ENCODE assay signal across 22 mouse cellular contexts in genomic region chrX:94486001-94486792, GRCm38 (mm10). TPM values are rescaled to one million over a fixed set of nuclear protein-coding genes. Genes with fewer than 3 reads are reported as not detected.
A peak's percentile ranks its signal among the peaks of the same experiment; 100 is the strongest.
DNase-seq lines count a peak whose midpoint lies in the region; ATAC-seq and TF ChIP-seq lines count a peak whose summit lies in the region.
"Had no signal": no experiment of that assay in that cellular context is flagged by ENCODE, and none has a peak within 500 bp of the region (broad histone marks: within the 10 kb centered on the region; RNA-seq: fewer than 3 reads in every experiment).

No protein-coding gene starts in this region.

- H3K9me3 ChIP-seq in kidney, embryonic 15.5 days (replicated peaks): no peaks in the 10 kb centered on the region
- H3K9me3 ChIP-seq in liver, embryonic 11.5 days (ENCODE audit: control insufficient read depth, low read length): no peaks in the 10 kb centered on the region
- H3K9me3 ChIP-seq: embryonic facial prominence, embryonic 13.5 days; forebrain, embryonic 10.5 days; heart, embryonic 15.5 days; hindbrain, embryonic 12.5 days; midbrain, embryonic 13.5 days; neural tube, embryonic 13.5 days had no signal

- H3K27ac ChIP-seq in kidney, embryonic 15.5 days: no peak overlapping the region
- H3K27ac ChIP-seq in liver, embryonic 11.5 days (ENCODE audit: low read depth, low read length): no peak overlapping the region
- no peak overlapping the region for H3K27ac ChIP-seq in layer of hippocampus, adult 2 months
- H3K27ac ChIP-seq: embryonic facial prominence, embryonic 13.5 days; forebrain, embryonic 10.5 days; heart, embryonic 15.5 days; hindbrain, embryonic 12.5 days; kidney, postnatal 0 days; midbrain, embryonic 13.5 days; neural tube, embryonic 13.5 days had no signal

- TF ChIP-seq CTCF in layer of hippocampus, adult 2 months (conservative IDR thresholded peaks at IDR 0.05): no peak

- H3K4me1 ChIP-seq in kidney, embryonic 15.5 days: no peaks in the 10 kb centered on the region
- no peaks in the 10 kb centered on the region for H3K4me1 ChIP-seq in liver, embryonic 11.5 days (replicated peaks; ENCODE audit: control insufficient read depth, insufficient read depth, low read length)
- H3K4me1 ChIP-seq: embryonic facial prominence, embryonic 13.5 days; forebrain, embryonic 10.5 days; heart, embryonic 15.5 days; hindbrain, embryonic 12.5 days; midbrain, embryonic 13.5 days; neural tube, embryonic 13.5 days had no signal

- H3K4me3 ChIP-seq in kidney, embryonic 15.5 days (replicated peaks): no peak overlapping the region
- no peak overlapping the region for H3K4me3 ChIP-seq in liver, embryonic 11.5 days (ENCODE audit: low read depth, low read length)
- H3K4me3 ChIP-seq in layer of hippocampus, adult 2 months: no peak overlapping the region
- H3K4me3 ChIP-seq: embryonic facial prominence, embryonic 13.5 days; forebrain, embryonic 10.5 days; heart, embryonic 15.5 days; hindbrain, embryonic 12.5 days; midbrain, embryonic 13.5 days; neural tube, embryonic 13.5 days had no signal

- peaks cover 13% of the 10 kb centered on the region for H3K27me3 ChIP-seq in kidney, embryonic 15.5 days
- H3K27me3 ChIP-seq in liver, embryonic 11.5 days (replicated peaks; ENCODE audit: control insufficient read depth, insufficient read depth, low read length): peaks cover 14% of the 10 kb centered on the region

- H3K9ac ChIP-seq in kidney, embryonic 15.5 days: no peak overlapping the region
- H3K9ac ChIP-seq in liver, embryonic 11.5 days (ENCODE audit: low read depth, low read length): no peak overlapping the region
- H3K9ac ChIP-seq: embryonic facial prominence, embryonic 13.5 days; heart, embryonic 15.5 days; hindbrain, embryonic 12.5 days; midbrain, embryonic 13.5 days; neural tube, embryonic 13.5 days had no signal

- 91% methylated on average over 2 of the region's 2 CpGs for WGBS in kidney, embryonic 15.5 days
- 73% methylated on average over 2 of the region's 2 CpGs for WGBS in liver, embryonic 11.5 days

- peak; percentile 62; the same call in 1 of the 2 replicates for ATAC-seq in kidney, embryonic 15.5 days (replicated peaks; ENCODE audit: low FRiP score)
- peak; percentile 97 for ATAC-seq in liver, embryonic 11.5 days (replicated peaks; ENCODE audit: low FRiP score)
- ATAC-seq in megakaryocyte progenitor cell, adult 5-6 weeks (replicated peaks; ENCODE audit: poor library complexity): 0 out of 2 replicates have a peak, but pooled peaks have one; percentile 42
- ATAC-seq: midbrain, embryonic 13.5 days; Patski had no signal

- no peaks in the 10 kb centered on the region for H3K36me3 ChIP-seq in kidney, embryonic 15.5 days
- H3K36me3 ChIP-seq in liver, embryonic 11.5 days (ENCODE audit: control insufficient read depth, insufficient read depth, low read length): no peaks in the 10 kb centered on the region
- H3K36me3 ChIP-seq: embryonic facial prominence, embryonic 13.5 days; forebrain, embryonic 10.5 days; heart, embryonic 15.5 days; hindbrain, embryonic 12.5 days; midbrain, embryonic 13.5 days; neural tube, embryonic 13.5 days had no signal

- H3K4me2 ChIP-seq in kidney, embryonic 15.5 days: no peak overlapping the region
- no peak overlapping the region for H3K4me2 ChIP-seq in liver, embryonic 11.5 days
- H3K4me2 ChIP-seq: embryonic facial prominence, embryonic 13.5 days; heart, embryonic 15.5 days; hindbrain, embryonic 12.5 days; midbrain, embryonic 13.5 days; neural tube, embryonic 13.5 days had no signal

- no peak for DNase-seq in kidney, adult 8-10 months
- peak; percentile 48 for DNase-seq in c-Kit-positive CD71-positive TER-119-negative erythroid progenitor cells, embryonic 14.5 days (ENCODE audit: low read depth)
- DNase-seq in liver, embryonic 11.5 days (ENCODE audit: low spot score): no peak
- DNase-seq in layer of hippocampus, adult 2 months (ENCODE audit: low spot score in 2 of 2): no peak
- DNase-seq in thymus, postnatal 0 days (ENCODE audit: low spot score): no peak
- DNase-seq: adrenal gland, adult 8-10 months; B cell, adult 2 months; cerebellum, adult 11 months; cerebellum, postnatal 14 days; heart, adult 11 months; layer of hippocampus, postnatal 36 days; thymus, adult 2 months had no signal

RNA-seq across cellular contexts. Expression of gene Maged1, which starts 55.7 kb away (rescaled TPM):
- polyA plus RNA-seq in kidney, embryonic 15.5 days (2015; fragmentation: Nextera tagmentation; extraction: Ambion mirVana): 579 and 609 TPM in 2 replicates
- polyA plus RNA-seq in liver, embryonic 11.5 days (2014; fragmentation: Nextera tagmentation; extraction: Ambion mirVana): 242 and 257 TPM in 2 replicates
- 4.1 and 4.9 TPM in 2 replicates for total RNA-seq in megakaryocyte progenitor cell, adult 5-6 weeks (2015)
- total RNA-seq in megakaryocyte progenitor cell, adult 5-6 weeks (2017): 2.7 and 4.9 TPM in 2 replicates
- total RNA-seq in layer of hippocampus, adult 2 months (2021): 100 to 1,000 TPM; 531 to 547 TPM
- polyA plus RNA-seq in thymus, postnatal 0 days (2015; fragmentation: Nextera tagmentation; extraction: Ambion mirVana): 86.6 and 99.0 TPM in 2 replicates

Comparison
In these comparisons a context has a peak if more than half of its experiments do, and no peak if none do; other contexts are left out.
1. ATAC-seq: peak in every context shown above with its lines; median percentile 97 in liver, embryonic 11.5 days; 62 in kidney, embryonic 15.5 days; 42 in megakaryocyte progenitor cell, adult 5-6 weeks.